Mouse (Mus musculus): Measurements from ENCODE around the gene Rgl1.

- TF ChIP-seq POLR2A (IDR thresholded peaks at IDR 0.05; ENCODE audit: extremely low read depth, insufficient read depth, low read length): no peak
- TF ChIP-seq CTCF (IDR thresholded peaks at IDR 0.05; ENCODE audit: extremely low read depth, insufficient read depth, low read length): no peak
Observed at GRCm38 (mm10) chr1:152613158-152613857, 152.8 kb downstream of the Rgl1 start.
